Mouse (Mus musculus) spleen, adult 2 months (tissue): ENCODE measurements around the gene Plod3.

ENCODE experiments used
- CTCF ChIP-seq: fragments of 200-500 bp; IDR thresholded peaks from 2 replicates; pipeline ENCODE4 v1.5.1; 2011; ENCODE audit warnings: mild to moderate bottlenecking, inconsistent platforms; ENCODE audit not compliant: insufficient read depth, insufficient read length, insufficient replicate concordance; ENCODE audit errors: extremely low read depth
- POLR2A ChIP-seq: fragments of 200-500 bp; IDR thresholded peaks from 2 replicates; pipeline ENCODE4 v1.6.1; 2011; ENCODE audit warnings: low read depth, low read length, inconsistent platforms

- TF ChIP-seq CTCF (no peak), POLR2A (no peak)
Observed at GRCm38 (mm10) chr5:136950521-136950920, 36.3 kb upstream of the Plod3 start.
